Mouse (Mus musculus) stomach, embryonic 16.5 days (tissue): ENCODE results near the gene Prdm12. TPM values are rescaled to one million over a fixed set of nuclear protein-coding genes. Genes with fewer than 3 reads are reported as not detected.
"Not testable (repeated sequence)": the region's sequence is repeated elsewhere in the genome, so short reads cannot be mapped to it uniquely, and the experiment has no call there.

Experiments
- ATAC-seq: fragments of 200-750 bp; cut with Nextera tagmentation; 2 replicates; pipeline ENCODE4 v1.8.0; 2017; ENCODE audit warnings: moderate number of reproducible peaks, moderate TSS enrichment; ENCODE audit not compliant: insufficient read depth, low FRiP score
- H3K27ac ChIP-seq: fragments of 300-500 bp; sonication (generic); 2 replicates; pipeline ENCODE4 v1.5.1; 2014; ENCODE audit warnings: low read length
- H3K27me3 ChIP-seq: fragments of 300-500 bp; sonication (generic); 2 replicates; pipeline ENCODE4 v1.6.1; 2014; ENCODE audit warnings: low read length, control low read depth, mixed read lengths; ENCODE audit not compliant: control insufficient read depth, insufficient read depth
- H3K36me3 ChIP-seq: fragments of 300-500 bp; sonication (generic); 2 replicates; pipeline ENCODE4 v1.6.1; 2014; ENCODE audit warnings: low read length; ENCODE audit not compliant: control insufficient read depth, insufficient read depth
- H3K4me1 ChIP-seq: fragments of 300-500 bp; sonication (generic); 2 replicates; pipeline ENCODE4 v1.6.1; 2014; ENCODE audit warnings: low read length, control low read depth, mixed read lengths; ENCODE audit not compliant: control insufficient read depth, insufficient read depth
- H3K4me2 ChIP-seq: fragments of 300-500 bp; sonication (generic); 2 replicates; pipeline ENCODE4 v1.6.1; 2014; ENCODE audit warnings: low read depth, low read length, mixed read lengths
- H3K4me3 ChIP-seq: fragments of 300-500 bp; sonication (generic); replicated peaks from 2 replicates; pipeline ENCODE4 v1.5.1; 2014; ENCODE audit warnings: mild to moderate bottlenecking, low read length
- H3K9ac ChIP-seq: fragments of 300-500 bp; sonication (generic); 2 replicates; pipeline ENCODE4 v1.6.1; 2014; ENCODE audit warnings: low read length
- H3K9me3 ChIP-seq: fragments of 300-500 bp; sonication (generic); replicated peaks from 2 replicates; pipeline ENCODE4 v1.6.1; 2016; ENCODE audit warnings: low read length, control low read depth; ENCODE audit not compliant: control insufficient read depth
- WGBS: fragments of 180-500 bp; shearing (Covaris S2); extraction: QIAGEN DNeasy Blood & Tissue Kit; methylation state at CpG from one replicate; pipeline ENCODE4 v1.1.7; 2014; 5-methylcytosine and 5-hydroxymethylcytosine counted together
- polyA plus RNA-seq: library from polyadenylated mRNA; unstranded; fragments of >200 nt; fragmentation: Nextera tagmentation; extraction: Ambion mirVana; gene quantifications from 2 replicates; pipeline ENCODE4 v1.2.1, GENCODE M21; 2015

Prdm12 gene
- polyA plus RNA-seq, 1 experiment from 2014 or later = not detected

GRCm38 (mm10) chr2:31663804-31664180 lies 24.0 kb downstream of the Prdm12 start:
- Histone ChIP-seq H3K27ac (no peak overlapping the region), H3K27me3 (no peaks in the 10 kb centered on the region; the same call in 1 of the 2 replicates), H3K4me2 (no peak overlapping the region), H3K4me1 (no peaks in the 10 kb centered on the region), H3K9ac (no peak overlapping the region), H3K36me3 (no peaks in the 10 kb centered on the region), H3K4me3 (no peak overlapping the region), H3K9me3 (no peaks in the 10 kb centered on the region)
- WGBS = 79% methylated on average over 1 of the region's 1 CpGs
- no peak for ATAC-seq

DNA sequence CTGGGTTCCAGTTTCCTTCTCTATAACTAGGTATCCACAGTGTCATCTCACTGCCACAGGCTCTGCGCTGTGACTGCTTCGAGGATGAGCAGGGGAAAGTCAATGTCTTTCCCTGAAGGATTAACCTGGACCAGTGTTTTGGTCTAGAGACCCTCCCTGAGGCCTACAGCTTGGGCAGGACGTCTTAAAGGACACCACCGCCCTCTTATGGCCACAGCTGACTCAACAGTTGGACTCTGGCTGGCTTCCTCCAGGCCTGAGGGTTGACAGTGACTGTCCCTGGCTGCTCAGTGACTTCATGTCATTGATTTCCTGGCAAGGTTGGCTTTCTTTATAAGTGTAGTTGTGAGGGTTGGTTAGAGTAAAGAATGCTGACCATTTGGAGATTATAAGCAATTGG lies 27.5 kb downstream of the Prdm12 start:
- Histone ChIP-seq H3K36me3 (no peaks in the 10 kb centered on the region), H3K4me2 (no peak overlapping the region), H3K4me1 (peaks cover 6% of the 10 kb centered on the region; the same call in 1 of the 2 replicates), H3K4me3 (no peak overlapping the region), H3K27ac (no peak overlapping the region), H3K9ac (no peak overlapping the region), H3K9me3 (no peaks in the 10 kb centered on the region), H3K27me3 (no peaks in the 10 kb centered on the region)
- 28% methylated on average over 4 of the region's 4 CpGs for WGBS
- no peak for ATAC-seq

- Histone ChIP-seq H3K36me3 (0 out of 2 replicates have a peak, but pooled peaks cover 10% of the 10 kb centered on the region), H3K27me3 (no peaks in the 10 kb centered on the region), H3K9ac (peak within 1 kb of the TSS; percentile 78), H3K9me3 (no peaks in the 10 kb centered on the region), H3K4me3 (peak within 1 kb of the TSS; percentile 66), H3K4me1 (peaks cover 6% of the 10 kb centered on the region; the same call in 1 of the 2 replicates), H3K4me2 (peak within 1 kb of the TSS; percentile 73), H3K27ac (peak within 1 kb of the TSS; percentile 66)
- 1% methylated on average over 27 of the region's 27 CpGs for WGBS
- ATAC-seq = peak; percentile 98
These were observed 30.8 kb downstream of the Prdm12 start, which contains the start of gene Exosc2 for GRCm38 (mm10) chr2:31670551-31671035. Gene Exosc2 (plus strand): TSS chr2:31670715.

- ATAC-seq = no peak
- H3K9me3 ChIP-seq = no peaks in the 10 kb centered on the region
- H3K4me2 ChIP-seq = no peak overlapping the region
- H3K27me3 ChIP-seq = no peaks in the 10 kb centered on the region
- no peak overlapping the region for H3K27ac ChIP-seq
- no peak overlapping the region for H3K4me3 ChIP-seq
- no peaks in the 10 kb centered on the region for H3K4me1 ChIP-seq
- peaks cover 29% of the 10 kb centered on the region for H3K36me3 ChIP-seq
- 93% methylated on average over 6 of the region's 6 CpGs for WGBS
- H3K9ac ChIP-seq = no peak overlapping the region
These were observed 38.8 kb downstream of the Prdm12 start for GRCm38 (mm10) chr2:31678641-31679040.

DNA sequence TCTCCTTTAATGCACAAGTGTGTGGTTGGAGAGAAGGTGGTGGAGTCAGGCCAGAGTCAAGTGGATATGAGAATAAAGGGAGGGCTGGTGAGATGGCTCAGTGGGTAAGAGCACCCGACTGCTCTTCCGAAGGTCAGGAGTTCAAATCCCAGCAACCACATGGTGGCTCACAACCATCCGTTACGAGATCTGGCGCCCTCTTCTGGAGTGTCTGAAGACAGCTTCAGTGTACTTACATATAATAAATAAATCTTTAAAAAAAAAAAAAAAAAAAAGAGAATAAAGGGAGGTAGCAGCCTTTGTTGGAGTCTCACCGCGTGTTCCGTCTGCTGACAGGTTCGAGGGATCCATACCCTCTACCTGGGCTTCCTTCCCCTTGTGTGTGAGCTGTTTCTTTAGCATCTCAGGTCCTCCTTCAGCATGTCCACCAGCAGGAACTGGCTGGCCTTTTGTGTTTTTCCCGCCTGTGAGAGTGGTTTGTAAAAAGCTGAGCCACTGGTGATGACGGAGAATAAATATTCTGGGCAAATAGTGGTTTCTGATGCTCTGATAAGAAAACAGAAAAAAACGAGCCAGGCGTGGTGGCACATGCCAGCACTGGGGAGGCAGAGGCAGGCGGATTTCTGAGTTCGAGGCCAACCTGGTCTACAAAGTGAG lies 41.3 kb downstream of the Prdm12 start:
- H3K27me3 ChIP-seq, ATAC-seq: not testable (repeated sequence)
- 80% methylated on average over 15 of the region's 15 CpGs for WGBS

DNA sequence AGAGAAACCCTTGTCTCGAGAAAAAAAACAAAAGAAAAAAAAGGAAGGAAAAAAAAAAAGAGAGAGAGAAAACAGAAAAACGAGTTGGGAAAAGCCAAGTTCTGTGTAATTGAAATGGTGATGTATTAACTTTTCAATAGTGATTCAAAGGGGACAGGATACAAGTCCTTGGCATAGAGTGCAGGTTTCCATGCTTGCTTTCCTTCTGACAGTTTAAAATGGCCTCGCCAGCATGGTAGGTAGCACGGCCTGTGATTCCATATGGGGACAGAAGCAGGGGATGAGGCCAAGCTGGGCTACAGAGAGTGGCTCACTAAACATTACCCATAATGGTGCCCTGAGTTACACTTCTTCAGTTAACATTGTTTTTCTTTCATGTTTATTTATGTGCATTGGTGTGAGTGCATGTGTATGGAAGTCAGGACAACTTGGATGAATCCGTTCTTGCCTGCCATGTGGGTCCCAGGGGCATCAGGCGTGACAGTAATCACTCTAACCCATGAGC lies 41.9 kb downstream of the Prdm12 start:
- no peak for ATAC-seq
- H3K36me3 ChIP-seq = peaks cover 17% of the 10 kb centered on the region
- no peak overlapping the region for H3K4me3 ChIP-seq
- no peak overlapping the region for H3K4me2 ChIP-seq
- no peaks in the 10 kb centered on the region for H3K9me3 ChIP-seq
- H3K4me1 ChIP-seq = no peaks in the 10 kb centered on the region
- no peak overlapping the region for H3K27ac ChIP-seq
- no peaks in the 10 kb centered on the region for H3K27me3 ChIP-seq
- WGBS = 81% methylated on average over 6 of the region's 6 CpGs
- H3K9ac ChIP-seq = no peak overlapping the region

More for the DNA sequence above, 41.3 kb downstream of the Prdm12 start:
- not testable (repeated sequence) for H3K27ac ChIP-seq, H3K4me3 ChIP-seq, H3K9me3 ChIP-seq, H3K4me2 ChIP-seq, H3K4me1 ChIP-seq, H3K9ac ChIP-seq
- H3K36me3 ChIP-seq = peaks cover 17% of the 10 kb centered on the region

- H3K9me3 ChIP-seq = no peaks in the 10 kb centered on the region
- H3K36me3 ChIP-seq = peaks cover 8% of the 10 kb centered on the region; the same call in 1 of the 2 replicates
- H3K27ac ChIP-seq = no peak overlapping the region
- H3K4me3 ChIP-seq = no peak overlapping the region
- ATAC-seq = no peak
- H3K4me2 ChIP-seq = no peak overlapping the region
- H3K27me3 ChIP-seq = no peaks in the 10 kb centered on the region
- H3K9ac ChIP-seq = no peak overlapping the region
- WGBS = 21% methylated on average over 2 of the region's 2 CpGs
- H3K4me1 ChIP-seq = no peaks in the 10 kb centered on the region
These were observed 43.8 kb downstream of the Prdm12 start for GRCm38 (mm10) chr2:31683666-31684065.

DNA sequence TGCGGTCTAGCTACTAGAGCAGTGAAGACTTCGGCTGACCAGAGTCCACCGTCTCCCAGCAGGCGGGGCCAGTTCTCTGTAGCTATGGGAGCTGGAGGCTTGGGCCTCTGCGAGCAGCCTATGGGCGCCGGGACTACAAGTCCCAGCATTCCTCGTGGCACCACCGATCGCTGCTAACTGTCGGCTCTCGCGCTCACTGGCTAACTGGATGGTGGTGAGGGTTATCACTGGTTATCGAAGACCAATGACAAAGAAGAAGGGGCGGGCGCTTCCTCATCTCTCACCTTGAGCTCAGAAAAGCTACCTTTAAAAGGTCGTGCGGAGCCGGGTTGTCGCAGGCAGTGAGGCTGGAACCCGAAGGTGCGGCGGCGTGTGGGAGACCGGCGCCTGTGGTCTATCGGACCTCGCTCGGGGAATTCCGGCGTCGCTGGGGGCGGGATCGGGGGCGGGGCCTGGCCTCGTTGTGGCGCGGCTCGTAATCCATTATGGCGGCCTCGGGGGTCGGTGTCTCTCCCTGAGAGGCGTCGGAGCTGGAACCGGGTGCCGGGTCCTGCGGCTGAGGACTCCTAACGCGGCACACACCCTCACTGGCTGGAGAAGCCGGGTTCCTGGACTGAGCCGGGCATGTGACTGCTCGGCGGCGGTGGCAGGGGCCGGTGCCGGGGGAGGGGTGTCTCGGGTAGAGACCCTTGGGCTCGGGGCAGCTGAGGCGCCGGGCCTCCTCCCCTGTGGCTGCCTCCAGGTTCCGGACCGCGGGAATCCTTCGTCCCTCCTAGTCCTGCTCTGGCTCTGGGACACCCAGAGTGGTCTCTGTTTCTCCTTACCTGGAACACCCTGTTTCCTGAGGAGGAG lies 48.5 kb downstream of the Prdm12 start, which contains the start of gene Abl1:
Abl1 (plus strand) TSS at position 303 of the 852 bp plus-strand sequence.
- Histone ChIP-seq H3K4me2 (peak within 1 kb of the TSS; percentile 90), H3K4me3 (peak within 1 kb of the TSS; percentile 99), H3K27me3 (no peaks in the 10 kb centered on the region), H3K4me1 (peaks cover 16% of the 10 kb centered on the region; the same call in 1 of the 2 replicates), H3K9ac (peak within 1 kb of the TSS; percentile 98), H3K9me3 (no peaks in the 10 kb centered on the region), H3K36me3 (no peaks in the 10 kb centered on the region), H3K27ac (peak within 1 kb of the TSS; percentile 96)
- peak; percentile 99 for ATAC-seq
- under 1% methylated on average over 63 of the region's 64 CpGs for WGBS
